Mouse (Mus musculus): ENCODE measurements around the gene Shisa8. TPM values are rescaled to one million over a fixed set of nuclear protein-coding genes. Genes with fewer than 3 reads are reported as not detected.
A peak's percentile ranks its signal among the peaks of the same experiment; 100 is the strongest.

Shisa8 gene
- polyA plus RNA-seq, 1 experiment, result 0.77 TPM

DNA sequence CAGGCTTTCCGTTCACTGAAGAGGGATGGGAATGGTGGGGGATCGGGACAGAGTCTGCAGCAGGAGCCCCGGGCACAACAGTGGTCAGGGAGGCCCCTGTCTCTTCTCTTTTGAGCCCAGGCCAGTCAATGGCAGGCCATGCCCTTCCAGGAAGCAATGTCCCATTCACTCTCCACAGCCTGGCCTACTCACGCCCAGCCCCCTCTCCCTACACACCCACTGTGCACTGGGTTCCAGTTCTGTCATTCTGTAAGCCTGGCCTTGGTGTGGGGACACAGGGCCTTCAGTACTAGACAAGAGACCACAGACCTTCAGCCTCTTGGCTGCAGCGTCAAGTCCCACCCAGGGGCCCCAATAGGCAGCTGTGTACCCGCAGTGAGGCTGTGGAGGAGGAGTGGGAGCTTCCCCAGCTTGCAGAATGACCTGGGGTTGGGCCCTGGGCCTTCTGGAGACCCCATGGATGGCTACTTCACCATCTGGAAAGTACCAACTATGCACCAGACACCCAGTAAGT, 17.5 kb upstream of the Shisa8 start:
- no peak overlapping the region for H3K4me3 ChIP-seq (replicated peaks; ENCODE audit: control insufficient read depth, low read depth, low read length)
- H3K27ac ChIP-seq (ENCODE audit: control insufficient read depth, insufficient read depth, low read depth, low read length, poor library complexity), result no peak overlapping the region; the same call in 1 of the 2 replicates
- H3K4me1 ChIP-seq (ENCODE audit: control insufficient read depth, insufficient read depth, low read length), result peaks cover 6% of the 10 kb centered on the region
- 81% methylated on average over 6 of the region's 6 CpGs for WGBS
- TF ChIP-seq POLR2A (IDR thresholded peaks at IDR 0.05; ENCODE audit: borderline replicate concordance, control insufficient read depth, low read depth, low read length), result no peak
- no peak for TF ChIP-seq CTCF (IDR thresholded peaks at IDR 0.05; ENCODE audit: control insufficient read depth, insufficient read depth, low read length)

DNA sequence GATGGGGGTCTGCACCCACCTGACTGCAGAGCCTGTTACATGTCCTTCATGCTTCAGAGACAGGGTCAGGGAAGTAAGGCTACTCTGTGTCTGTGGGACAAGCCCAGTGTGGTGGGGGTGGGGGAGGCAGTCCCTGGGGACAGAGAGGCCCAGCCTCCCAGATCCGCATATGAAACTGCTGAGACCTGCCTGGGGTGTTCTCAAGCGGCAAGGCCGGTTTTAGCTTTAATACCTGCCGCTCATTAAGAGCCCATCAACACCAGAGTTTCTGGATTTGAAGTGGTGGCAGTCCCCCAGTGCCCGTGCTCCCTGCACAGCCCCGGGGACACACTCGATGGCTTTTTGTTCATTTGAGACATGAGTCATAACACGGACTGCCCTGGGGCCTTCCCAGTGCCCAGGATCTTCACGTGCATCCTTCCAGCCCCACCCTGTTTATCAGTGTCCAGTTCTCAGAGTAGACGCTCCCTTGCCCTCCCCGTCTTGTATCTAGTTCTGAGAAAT, 17.0 kb upstream of the Shisa8 start:
- WGBS, result 69% methylated on average over 11 of the region's 11 CpGs
- Histone ChIP-seq H3K27ac (ENCODE audit: control insufficient read depth, insufficient read depth, low read depth, low read length, poor library complexity) (peak overlapping the region; percentile 22; the same call in 1 of the 2 replicates), H3K4me1 (ENCODE audit: control insufficient read depth, insufficient read depth, low read length) (peaks cover 8% of the 10 kb centered on the region), H3K4me3 (replicated peaks; ENCODE audit: control insufficient read depth, low read depth, low read length) (no peak overlapping the region)
- no peak for TF ChIP-seq CTCF (IDR thresholded peaks at IDR 0.05; ENCODE audit: control insufficient read depth, insufficient read depth, low read length)
- no peak for TF ChIP-seq POLR2A (IDR thresholded peaks at IDR 0.05; ENCODE audit: borderline replicate concordance, control insufficient read depth, low read depth, low read length)

DNA sequence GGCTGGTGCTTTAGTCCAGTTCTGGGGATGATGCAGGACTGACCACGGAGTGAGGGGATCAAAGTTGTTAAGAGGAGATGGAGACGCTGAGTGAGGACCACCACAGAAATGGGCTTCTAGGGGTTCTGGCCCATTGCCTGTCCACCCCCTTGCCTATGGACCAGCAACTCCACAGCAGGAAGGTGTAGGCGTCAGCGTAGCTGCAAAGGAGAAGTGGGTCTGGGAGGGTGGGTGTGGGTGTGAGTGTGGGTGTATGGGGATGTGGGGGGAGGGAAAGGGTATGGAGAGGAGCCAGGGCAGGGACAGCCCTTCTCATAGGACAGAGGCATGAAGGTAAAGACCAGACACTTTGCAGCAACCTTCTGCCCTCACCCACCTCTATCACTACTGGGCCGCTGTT, 13.2 kb upstream of the Shisa8 start:
- Histone ChIP-seq H3K4me1 (ENCODE audit: control insufficient read depth, insufficient read depth, low read length) (peaks cover 11% of the 10 kb centered on the region), H3K4me3 (replicated peaks; ENCODE audit: control insufficient read depth, low read depth, low read length) (no peak overlapping the region), H3K27ac (ENCODE audit: control insufficient read depth, insufficient read depth, low read depth, low read length, poor library complexity) (peak overlapping the region; percentile 1; the same call in 1 of the 2 replicates)
- 44% methylated on average over 5 of the region's 5 CpGs for WGBS
- TF ChIP-seq CTCF (IDR thresholded peaks at IDR 0.05; ENCODE audit: control insufficient read depth, insufficient read depth, low read length) (no peak), POLR2A (IDR thresholded peaks at IDR 0.05; ENCODE audit: borderline replicate concordance, control insufficient read depth, low read depth, low read length) (no peak)

DNA sequence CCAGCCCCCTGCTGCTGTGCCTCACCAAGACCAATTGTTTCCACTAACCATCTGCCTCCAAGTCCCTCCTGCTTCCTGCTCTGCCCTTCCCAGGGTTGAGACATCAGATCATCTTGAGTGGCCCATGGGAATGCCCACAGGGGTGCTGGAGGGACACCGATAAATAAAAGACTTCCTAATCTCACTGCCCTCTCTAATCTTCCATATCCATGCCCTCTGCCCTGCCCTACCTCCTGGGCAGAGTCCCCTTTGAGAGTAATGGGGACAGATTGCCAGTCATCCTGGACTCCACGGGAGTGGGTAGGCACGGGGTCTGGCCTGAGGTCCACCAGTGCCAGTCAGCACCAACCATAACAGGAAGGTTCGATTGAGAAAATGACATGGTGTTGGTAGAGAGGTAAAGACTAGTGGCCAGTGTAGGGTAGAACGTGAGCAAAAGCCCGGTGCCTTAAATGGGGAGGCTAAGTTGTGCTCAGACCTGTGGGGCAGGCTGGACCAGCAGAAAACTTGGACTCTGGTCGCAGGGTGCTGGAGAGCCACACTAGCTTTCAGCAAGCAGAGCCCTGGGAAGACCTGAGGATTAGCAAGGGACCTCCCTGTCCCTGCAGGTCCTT, 12.1 kb upstream of the Shisa8 start:
- TF ChIP-seq POLR2A (IDR thresholded peaks at IDR 0.05; ENCODE audit: borderline replicate concordance, control insufficient read depth, low read depth, low read length) (no peak), CTCF (IDR thresholded peaks at IDR 0.05; ENCODE audit: control insufficient read depth, insufficient read depth, low read length) (no peak)
- H3K27ac ChIP-seq (ENCODE audit: control insufficient read depth, insufficient read depth, low read depth, low read length, poor library complexity), result peak overlapping the region; percentile 68
- H3K4me3 ChIP-seq (replicated peaks; ENCODE audit: control insufficient read depth, low read depth, low read length), result peak overlapping the region; percentile 31
- H3K4me1 ChIP-seq (ENCODE audit: control insufficient read depth, insufficient read depth, low read length), result peaks cover 12% of the 10 kb centered on the region
- WGBS, result 33% methylated on average over 7 of the region's 7 CpGs

DNA sequence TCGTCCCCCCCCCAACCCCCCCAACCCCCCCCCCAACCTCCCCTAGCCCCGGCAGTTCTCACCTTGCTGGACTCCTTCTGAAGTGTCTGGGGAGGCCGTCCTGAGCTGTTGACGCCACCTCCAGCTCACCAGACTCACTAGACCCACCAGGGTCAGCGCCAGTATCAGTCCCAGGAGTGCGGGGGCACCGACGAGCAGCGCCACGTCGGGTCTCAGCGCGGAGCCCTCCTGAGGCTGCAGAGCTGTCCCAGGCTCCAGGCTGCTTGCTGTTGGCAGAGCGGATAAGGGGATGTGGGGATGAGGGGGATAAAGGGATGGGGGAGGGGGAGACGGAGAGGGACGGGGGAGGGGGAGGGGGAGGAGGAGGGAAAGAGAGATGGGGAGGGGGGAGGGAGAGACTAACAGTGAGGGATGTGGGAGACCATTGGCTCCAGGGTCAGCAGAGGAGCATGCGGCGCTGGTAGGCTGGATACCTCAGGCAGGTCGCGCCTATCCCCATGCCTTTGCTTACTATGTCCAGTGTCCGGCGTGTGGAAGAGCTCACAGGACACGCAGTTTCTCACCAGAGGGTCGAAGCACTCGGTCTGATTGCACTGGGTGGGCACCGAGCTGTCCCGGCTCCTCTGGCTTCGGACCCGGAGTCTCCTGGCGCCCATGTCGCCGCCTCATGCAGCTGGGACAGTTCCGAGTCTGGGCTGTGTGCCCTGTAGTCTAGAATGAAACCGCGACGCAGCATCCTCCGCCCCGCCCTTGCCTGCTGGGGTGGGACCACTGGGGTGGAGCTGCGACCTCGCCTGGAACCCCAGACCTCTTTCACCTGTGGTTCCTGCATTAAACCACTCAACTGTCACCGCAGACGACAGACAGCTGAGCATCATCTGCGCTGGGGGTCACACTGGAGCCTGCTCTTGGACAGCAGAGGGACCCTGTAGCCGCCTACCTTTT, 11.3 kb upstream of the Shisa8 start, which contains the start of gene Tnfrsf13c:
Tnfrsf13c (minus strand) TSS at position 713 of the 945 bp plus-strand sequence.
- Histone ChIP-seq H3K4me1 (ENCODE audit: control insufficient read depth, insufficient read depth, low read length) (peaks cover 15% of the 10 kb centered on the region), H3K27ac (ENCODE audit: control insufficient read depth, insufficient read depth, low read depth, low read length, poor library complexity) (peak within 1 kb of the TSS; percentile 83), H3K4me3 (replicated peaks; ENCODE audit: control insufficient read depth, low read depth, low read length) (peak within 1 kb of the TSS; percentile 85)
- no peak for TF ChIP-seq CTCF (IDR thresholded peaks at IDR 0.05; ENCODE audit: control insufficient read depth, insufficient read depth, low read length)
- peak; percentile 85; the same call in 1 of the 2 replicates for TF ChIP-seq POLR2A (IDR thresholded peaks at IDR 0.05; ENCODE audit: borderline replicate concordance, control insufficient read depth, low read depth, low read length)
- 3% methylated on average over 44 of the region's 44 CpGs for WGBS

DNA sequence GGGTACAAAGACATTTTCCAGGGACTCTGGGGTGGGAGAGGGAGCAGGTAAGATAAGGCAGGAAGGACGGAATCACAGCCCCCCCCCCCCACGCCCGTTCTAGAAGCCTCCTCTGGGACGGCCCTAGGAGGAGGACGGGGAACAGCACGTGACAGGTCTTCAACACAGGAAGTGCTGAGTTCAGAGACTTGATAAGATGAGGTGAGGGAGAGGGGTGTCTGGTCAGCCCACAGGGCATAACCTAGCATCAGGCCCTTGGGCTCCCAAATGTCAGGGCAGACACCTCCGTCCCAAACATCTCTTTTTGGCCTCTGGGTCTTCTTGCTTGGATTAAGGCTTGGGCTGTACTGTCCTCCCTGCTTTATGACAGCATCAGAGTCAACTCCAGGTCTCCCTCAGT, 10.6 kb upstream of the Shisa8 start:
- no peak for TF ChIP-seq CTCF (IDR thresholded peaks at IDR 0.05; ENCODE audit: control insufficient read depth, insufficient read depth, low read length)
- no peak for TF ChIP-seq POLR2A (IDR thresholded peaks at IDR 0.05; ENCODE audit: borderline replicate concordance, control insufficient read depth, low read depth, low read length)
- H3K4me3 ChIP-seq (replicated peaks; ENCODE audit: control insufficient read depth, low read depth, low read length), result peak overlapping the region; percentile 58
- peaks cover 15% of the 10 kb centered on the region for H3K4me1 ChIP-seq (ENCODE audit: control insufficient read depth, insufficient read depth, low read length)

DNA sequence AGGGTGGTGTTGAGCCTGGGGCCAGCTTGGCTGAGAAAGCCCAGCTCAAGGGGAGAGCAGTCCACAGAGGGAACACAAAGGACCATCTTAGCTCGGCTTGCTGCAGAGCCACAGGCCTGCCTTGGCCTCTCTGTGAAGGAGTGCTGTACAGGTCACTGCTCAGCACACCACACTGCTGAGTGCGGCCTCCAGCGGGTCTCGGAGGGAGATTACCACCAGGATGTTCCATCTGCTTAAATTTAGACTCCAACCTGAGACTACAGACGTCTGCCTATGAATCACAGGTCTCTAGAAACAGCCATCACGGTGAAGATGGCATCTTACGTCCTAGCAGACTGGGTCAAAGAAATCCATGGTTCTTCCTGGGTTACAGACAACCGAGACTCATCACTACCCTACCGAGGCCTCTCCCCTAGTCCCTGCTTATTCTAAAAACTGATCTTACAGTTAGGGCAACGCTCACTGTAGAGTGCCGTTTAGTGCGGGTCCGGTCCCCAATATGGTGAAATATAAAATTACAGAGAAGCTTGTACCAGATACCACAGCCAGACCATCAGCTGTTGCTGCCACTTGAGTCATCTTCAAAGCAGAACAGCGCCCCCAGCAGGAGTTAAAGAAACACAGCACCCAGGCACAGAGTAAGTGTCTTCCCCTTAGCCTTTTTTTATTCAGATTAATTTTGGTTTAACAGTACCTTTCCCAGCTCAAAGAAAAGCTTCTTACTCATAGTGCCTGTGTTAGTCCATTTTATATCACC, 8.7 kb upstream of the Shisa8 start:
- peaks cover 15% of the 10 kb centered on the region for H3K4me1 ChIP-seq (ENCODE audit: control insufficient read depth, insufficient read depth, low read length)
- H3K4me3 ChIP-seq (replicated peaks; ENCODE audit: control insufficient read depth, low read depth, low read length), result no peak overlapping the region
- 76% methylated on average over 14 of the region's 14 CpGs for WGBS
- 0 out of 2 replicates have a peak overlapping the region, but pooled peaks have one; percentile 24 for H3K27ac ChIP-seq (ENCODE audit: control insufficient read depth, insufficient read depth, low read depth, low read length, poor library complexity)
- TF ChIP-seq POLR2A (IDR thresholded peaks at IDR 0.05; ENCODE audit: borderline replicate concordance, control insufficient read depth, low read depth, low read length) (no peak), CTCF (IDR thresholded peaks at IDR 0.05; ENCODE audit: control insufficient read depth, insufficient read depth, low read length) (no peak)

More for the DNA sequence above, 10.6 kb upstream of the Shisa8 start:
- H3K27ac ChIP-seq (ENCODE audit: control insufficient read depth, insufficient read depth, low read depth, low read length, poor library complexity), result peak overlapping the region; percentile 25; the same call in 1 of the 2 replicates
- WGBS, result 27% methylated on average over 7 of the region's 7 CpGs
